Mouse (Mus musculus): ENCODE measurements around the gene Hook2. TPM values are rescaled to one million over a fixed set of nuclear protein-coding genes. Genes with fewer than 3 reads are reported as not detected.
A peak's percentile ranks its signal among the peaks of the same experiment; 100 is the strongest.

Gene Hook2
- polyA plus RNA-seq, 1 experiment from 2014 or later, result 39.8 TPM

DNA sequence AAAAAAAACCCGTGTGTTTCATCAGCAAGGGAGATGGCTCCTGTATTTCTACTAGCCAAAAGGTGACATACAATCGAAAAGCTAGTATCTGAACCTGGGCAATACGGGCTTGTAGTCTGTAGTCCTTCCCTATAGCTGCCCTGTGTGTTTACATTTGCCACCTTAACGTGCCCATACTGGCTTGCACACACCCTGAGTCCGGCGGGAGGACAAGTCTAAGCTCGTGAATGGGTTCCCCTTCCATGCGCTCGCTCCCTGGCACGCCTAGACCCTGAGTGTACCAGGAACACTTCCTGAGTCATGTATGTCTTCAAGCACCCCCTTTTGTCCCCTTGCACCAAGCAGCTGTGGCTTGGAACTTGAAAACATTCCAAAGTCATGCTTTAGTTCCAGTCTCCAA lies 26.3 kb downstream of the Hook2 start:
- Histone ChIP-seq H3K27me3 (replicated peaks; ENCODE audit: control insufficient read depth, insufficient read depth, low read length) (peaks cover 6% of the 10 kb centered on the region; the same call in 1 of the 2 replicates), H3K4me3 (replicated peaks; ENCODE audit: low read length) (no peak overlapping the region), H3K4me1 (replicated peaks; ENCODE audit: control insufficient read depth, insufficient read depth, low read length) (peaks cover 5% of the 10 kb centered on the region), H3K9me3 (ENCODE audit: control insufficient read depth, low read length) (no peaks in the 10 kb centered on the region), H3K4me2 (ENCODE audit: low read length) (no peak overlapping the region), H3K27ac (ENCODE audit: low read length) (no peak overlapping the region), H3K36me3 (ENCODE audit: control insufficient read depth, insufficient read depth) (peaks cover 17% of the 10 kb centered on the region), H3K9ac (replicated peaks; ENCODE audit: low read depth, low read length) (no peak overlapping the region)
- 60% methylated on average over 10 of the region's 10 CpGs for WGBS
- ATAC-seq, result no peak

DNA sequence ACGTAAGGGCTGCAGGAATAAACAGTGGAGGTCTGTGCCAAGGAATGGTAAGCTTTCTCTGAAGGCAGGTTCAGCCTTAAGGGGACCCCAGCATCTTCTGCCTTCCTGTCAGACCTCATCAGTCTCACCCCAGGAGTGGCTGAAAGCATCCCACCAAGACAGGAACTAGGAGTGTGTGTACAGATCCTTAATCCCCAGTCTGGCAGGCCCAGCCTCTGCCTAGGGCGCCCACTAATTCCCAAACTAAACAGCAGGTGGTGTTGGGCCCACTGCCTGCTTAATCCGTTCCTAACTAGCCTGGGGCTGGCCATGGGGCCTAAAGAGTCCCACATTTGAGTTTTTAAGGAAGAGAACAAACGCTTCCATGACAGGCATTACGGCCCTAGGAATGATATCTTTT lies 26.8 kb downstream of the Hook2 start:
- Histone ChIP-seq H3K36me3 (ENCODE audit: control insufficient read depth, insufficient read depth) (peaks cover 19% of the 10 kb centered on the region), H3K4me3 (replicated peaks; ENCODE audit: low read length) (no peak overlapping the region), H3K9me3 (ENCODE audit: control insufficient read depth, low read length) (no peaks in the 10 kb centered on the region), H3K27ac (ENCODE audit: low read length) (no peak overlapping the region), H3K27me3 (replicated peaks; ENCODE audit: control insufficient read depth, insufficient read depth, low read length) (peaks cover 6% of the 10 kb centered on the region; the same call in 1 of the 2 replicates), H3K4me1 (replicated peaks; ENCODE audit: control insufficient read depth, insufficient read depth, low read length) (peaks cover 5% of the 10 kb centered on the region), H3K9ac (replicated peaks; ENCODE audit: low read depth, low read length) (no peak overlapping the region), H3K4me2 (ENCODE audit: low read length) (no peak overlapping the region)
- no peak for ATAC-seq
- 23% methylated on average over 5 of the region's 5 CpGs for WGBS

DNA sequence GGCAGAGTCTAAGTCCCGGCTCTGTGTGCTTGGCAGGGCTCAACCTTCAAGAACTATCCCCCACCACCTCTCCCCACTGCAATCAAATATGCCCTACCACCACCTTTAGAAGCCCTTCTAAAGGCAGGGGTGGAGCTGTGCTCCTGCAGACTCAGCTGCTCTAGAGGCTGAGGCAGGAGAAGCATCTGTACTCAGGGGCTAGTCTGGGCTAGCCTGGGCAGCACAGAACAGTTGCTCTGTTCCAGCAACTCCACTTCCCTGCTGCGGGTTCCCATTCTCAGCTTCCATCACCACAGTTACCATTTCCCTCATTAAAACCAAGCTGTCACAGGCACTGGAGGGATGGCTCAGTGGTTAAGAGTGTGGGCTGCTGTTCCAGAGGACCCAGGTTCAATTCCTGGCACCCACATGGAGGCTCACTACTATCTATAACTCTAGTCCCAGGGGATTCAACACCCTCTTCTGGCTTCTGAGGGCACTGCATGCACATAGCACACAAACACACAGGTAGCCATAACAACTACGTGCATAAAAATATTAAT lies 31.2 kb downstream of the Hook2 start:
- H3K9ac ChIP-seq (replicated peaks; ENCODE audit: low read depth, low read length), result no peak overlapping the region
- peaks cover 19% of the 10 kb centered on the region for H3K36me3 ChIP-seq (ENCODE audit: control insufficient read depth, insufficient read depth)
- no peaks in the 10 kb centered on the region for H3K27me3 ChIP-seq (replicated peaks; ENCODE audit: control insufficient read depth, insufficient read depth, low read length)
- H3K4me2 ChIP-seq (ENCODE audit: low read length), result no peak overlapping the region
- H3K4me1 ChIP-seq (replicated peaks; ENCODE audit: control insufficient read depth, insufficient read depth, low read length), result peaks cover 23% of the 10 kb centered on the region
- no peak for ATAC-seq
- no peak overlapping the region for H3K27ac ChIP-seq (ENCODE audit: low read length)
- no peaks in the 10 kb centered on the region for H3K9me3 ChIP-seq (ENCODE audit: control insufficient read depth, low read length)
- no peak overlapping the region for H3K4me3 ChIP-seq (replicated peaks; ENCODE audit: low read length)
- WGBS, result 95% methylated on average over 3 of the region's 3 CpGs

DNA sequence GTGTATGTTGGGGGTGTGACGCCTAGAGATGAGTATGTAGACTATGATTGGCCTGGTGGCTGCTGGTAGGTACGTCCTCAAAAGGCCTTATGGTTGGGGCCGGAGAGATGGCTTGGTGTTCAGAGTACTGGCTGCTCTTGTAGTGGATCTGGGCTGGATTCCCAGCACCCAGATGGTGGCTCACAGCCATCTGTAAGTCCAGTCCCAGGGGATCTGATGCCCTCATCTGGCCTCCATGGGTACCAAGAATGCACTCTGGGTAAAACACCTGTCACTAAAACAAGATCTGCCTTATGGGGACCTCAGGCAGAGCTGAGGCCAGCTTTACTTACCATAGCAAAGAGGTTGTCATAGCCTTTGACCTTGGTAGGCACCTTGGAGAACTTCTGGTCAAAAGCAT lies 33.4 kb downstream of the Hook2 start:
- 97% methylated on average over 3 of the region's 3 CpGs for WGBS
- H3K4me3 ChIP-seq (replicated peaks; ENCODE audit: low read length), result peak overlapping the region; percentile 81; the same call in 1 of the 2 replicates
- H3K27ac ChIP-seq (ENCODE audit: low read length), result no peak overlapping the region
- no peaks in the 10 kb centered on the region for H3K27me3 ChIP-seq (replicated peaks; ENCODE audit: control insufficient read depth, insufficient read depth, low read length)
- H3K36me3 ChIP-seq (ENCODE audit: control insufficient read depth, insufficient read depth), result peaks cover 7% of the 10 kb centered on the region
- no peaks in the 10 kb centered on the region for H3K9me3 ChIP-seq (ENCODE audit: control insufficient read depth, low read length)
- ATAC-seq, result no peak
- no peak overlapping the region for H3K4me2 ChIP-seq (ENCODE audit: low read length)
- no peak overlapping the region for H3K9ac ChIP-seq (replicated peaks; ENCODE audit: low read depth, low read length)
- H3K4me1 ChIP-seq (replicated peaks; ENCODE audit: control insufficient read depth, insufficient read depth, low read length), result peaks cover 35% of the 10 kb centered on the region

DNA sequence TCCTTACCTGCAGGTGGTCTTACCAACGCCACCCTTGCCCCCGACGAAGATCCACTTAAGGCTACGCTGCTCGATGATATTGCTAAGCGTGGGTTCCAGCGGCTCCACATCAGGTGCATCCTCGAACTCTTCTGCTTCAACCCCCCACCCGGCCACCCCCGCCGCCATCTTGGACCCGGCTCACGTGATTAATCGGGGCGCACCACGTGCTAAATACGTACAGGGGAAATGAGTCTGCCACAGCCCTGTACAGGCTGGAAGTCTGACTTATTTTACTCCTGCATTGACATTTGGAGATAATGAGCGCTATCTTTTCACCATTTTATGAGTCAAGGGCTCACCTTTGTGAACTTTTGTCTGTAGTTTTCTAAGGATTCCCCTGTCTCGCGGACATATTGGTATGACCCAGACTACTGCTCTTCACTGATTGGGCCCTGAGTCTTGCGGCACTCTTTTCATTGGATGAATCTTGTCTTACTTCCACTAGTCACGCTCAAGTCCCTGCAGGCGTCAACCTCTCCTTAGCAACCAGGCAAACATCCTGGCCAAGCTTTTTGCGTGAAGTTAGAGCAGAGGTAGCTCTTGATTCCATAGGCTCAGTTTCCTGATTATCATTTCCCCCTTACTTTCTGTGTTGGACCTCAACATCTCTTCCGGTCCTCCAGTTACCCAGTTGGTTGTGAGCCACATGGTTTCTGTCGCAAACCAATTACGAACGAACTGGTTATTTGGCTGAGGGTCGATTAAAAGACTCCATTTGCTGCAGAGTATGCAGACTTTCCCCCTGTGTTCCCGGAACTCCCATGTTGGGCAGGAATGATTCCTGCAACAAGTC lies 34.9 kb downstream of the Hook2 start, which contains the start of gene Asna1:
Asna1 (minus strand) TSS at position 184 of the 835 bp plus-strand sequence.
- peak within 1 kb of the TSS; percentile 75 for H3K9ac ChIP-seq (replicated peaks; ENCODE audit: low read depth, low read length)

GRCm38 (mm10) chr8:85026670-85027515 lies 36.5 kb downstream of the Hook2 start, which contains the start of gene Trir:
TSS of gene Trir (plus strand) at chr8:85026823.
- peak within 1 kb of the TSS; percentile 95 for H3K4me3 ChIP-seq (replicated peaks; ENCODE audit: low read length)
- H3K4me1 ChIP-seq (replicated peaks; ENCODE audit: control insufficient read depth, insufficient read depth, low read length), result peaks cover 39% of the 10 kb centered on the region
- no peaks in the 10 kb centered on the region for H3K27me3 ChIP-seq (replicated peaks; ENCODE audit: control insufficient read depth, insufficient read depth, low read length)
- H3K27ac ChIP-seq (ENCODE audit: low read length), result peak within 1 kb of the TSS; percentile 86
- under 1% methylated on average over 70 of the region's 75 CpGs for WGBS
- no peaks in the 10 kb centered on the region for H3K9me3 ChIP-seq (ENCODE audit: control insufficient read depth, low read length)
- peak within 1 kb of the TSS; percentile 99 for H3K9ac ChIP-seq (replicated peaks; ENCODE audit: low read depth, low read length)
- H3K36me3 ChIP-seq (ENCODE audit: control insufficient read depth, insufficient read depth), result peaks cover 14% of the 10 kb centered on the region
- peak; percentile 78 for ATAC-seq
- peak within 1 kb of the TSS; percentile 90 for H3K4me2 ChIP-seq (ENCODE audit: low read length)

More for the DNA sequence above, 34.9 kb downstream of the Hook2 start, which contains the start of gene Asna1:
- peaks cover 5% of the 10 kb centered on the region for H3K36me3 ChIP-seq (ENCODE audit: control insufficient read depth, insufficient read depth)
- no peaks in the 10 kb centered on the region for H3K9me3 ChIP-seq (ENCODE audit: control insufficient read depth, low read length)
- H3K4me2 ChIP-seq (ENCODE audit: low read length), result peak within 1 kb of the TSS; percentile 90
- H3K4me3 ChIP-seq (replicated peaks; ENCODE audit: low read length), result peak within 1 kb of the TSS; percentile 81
- WGBS, result 6% methylated on average over 30 of the region's 30 CpGs
- H3K27ac ChIP-seq (ENCODE audit: low read length), result peak within 1 kb of the TSS; percentile 73
- H3K27me3 ChIP-seq (replicated peaks; ENCODE audit: control insufficient read depth, insufficient read depth, low read length), result no peaks in the 10 kb centered on the region
- ATAC-seq, result peak; percentile 90
- peaks cover 39% of the 10 kb centered on the region for H3K4me1 ChIP-seq (replicated peaks; ENCODE audit: control insufficient read depth, insufficient read depth, low read length)

GRCm38 (mm10) chr8:85027516-85027855 lies 37.1 kb downstream of the Hook2 start:
- H3K9me3 ChIP-seq (ENCODE audit: control insufficient read depth, low read length), result no peaks in the 10 kb centered on the region

DNA sequence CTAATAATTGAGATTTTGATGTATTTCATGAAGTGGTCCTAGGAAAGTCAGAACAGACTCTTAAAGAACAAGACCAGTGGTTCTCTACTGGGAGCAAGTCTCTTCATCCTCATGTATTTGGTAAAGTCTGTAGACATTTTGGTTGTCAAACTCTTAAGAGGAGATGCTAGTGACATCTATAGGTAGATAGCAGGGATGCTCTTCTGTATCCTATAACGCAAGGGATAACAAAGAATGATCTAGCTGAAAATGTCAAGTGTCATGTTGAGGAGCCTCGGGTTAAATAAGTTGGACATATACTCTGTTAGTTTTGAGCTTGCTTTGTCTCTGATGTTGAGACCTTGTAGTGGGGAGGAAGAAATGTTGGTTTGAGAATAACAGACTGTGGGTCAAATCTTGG lies 37.5 kb downstream of the Hook2 start:
- H3K36me3 ChIP-seq (ENCODE audit: control insufficient read depth, insufficient read depth), result peaks cover 17% of the 10 kb centered on the region
- no peaks in the 10 kb centered on the region for H3K27me3 ChIP-seq (replicated peaks; ENCODE audit: control insufficient read depth, insufficient read depth, low read length)
- peak overlapping the region; percentile 99 for H3K9ac ChIP-seq (replicated peaks; ENCODE audit: low read depth, low read length)
- no peaks in the 10 kb centered on the region for H3K9me3 ChIP-seq (ENCODE audit: control insufficient read depth, low read length)
- WGBS, result 18% methylated on average over 2 of the region's 2 CpGs
- peak overlapping the region; percentile 95 for H3K4me3 ChIP-seq (replicated peaks; ENCODE audit: low read length)
- H3K4me2 ChIP-seq (ENCODE audit: low read length), result peak overlapping the region; percentile 66
- ATAC-seq, result no peak
- peaks cover 39% of the 10 kb centered on the region for H3K4me1 ChIP-seq (replicated peaks; ENCODE audit: control insufficient read depth, insufficient read depth, low read length)
- H3K27ac ChIP-seq (ENCODE audit: low read length), result 0 out of 2 replicates have a peak overlapping the region, but pooled peaks have one; percentile 2

More at GRCm38 (mm10) chr8:85027516-85027855, 37.1 kb downstream of the Hook2 start:
- peak overlapping the region; percentile 66 for H3K4me2 ChIP-seq (ENCODE audit: low read length)
- H3K4me1 ChIP-seq (replicated peaks; ENCODE audit: control insufficient read depth, insufficient read depth, low read length), result peaks cover 39% of the 10 kb centered on the region
- peaks cover 16% of the 10 kb centered on the region for H3K36me3 ChIP-seq (ENCODE audit: control insufficient read depth, insufficient read depth)
- no peak for ATAC-seq
- peak overlapping the region; percentile 95 for H3K4me3 ChIP-seq (replicated peaks; ENCODE audit: low read length)
- no peaks in the 10 kb centered on the region for H3K27me3 ChIP-seq (replicated peaks; ENCODE audit: control insufficient read depth, insufficient read depth, low read length)
- 1% methylated on average over 13 of the region's 13 CpGs for WGBS
- peak overlapping the region; percentile 86 for H3K27ac ChIP-seq (ENCODE audit: low read length)
- H3K9ac ChIP-seq (replicated peaks; ENCODE audit: low read depth, low read length), result peak overlapping the region; percentile 99

- H3K4me3 ChIP-seq (replicated peaks; ENCODE audit: low read length), result no peak overlapping the region
- ATAC-seq, result no peak
- no peak overlapping the region for H3K9ac ChIP-seq (replicated peaks; ENCODE audit: low read depth, low read length)
- no peak overlapping the region for H3K4me2 ChIP-seq (ENCODE audit: low read length)
- no peak overlapping the region for H3K27ac ChIP-seq (ENCODE audit: low read length)
- no peaks in the 10 kb centered on the region for H3K27me3 ChIP-seq (replicated peaks; ENCODE audit: control insufficient read depth, insufficient read depth, low read length)
- H3K4me1 ChIP-seq (replicated peaks; ENCODE audit: control insufficient read depth, insufficient read depth, low read length), result peaks cover 33% of the 10 kb centered on the region
- WGBS, result 85% methylated on average over 14 of the region's 14 CpGs
- no peaks in the 10 kb centered on the region for H3K9me3 ChIP-seq (ENCODE audit: control insufficient read depth, low read length)
- H3K36me3 ChIP-seq (ENCODE audit: control insufficient read depth, insufficient read depth), result peaks cover 17% of the 10 kb centered on the region
Measured at GRCm38 (mm10) chr8:85029271-85029670, 38.9 kb downstream of the Hook2 start.

Measured in forebrain, embryonic 16.5 days (tissue).